Mouse (Mus musculus) C3H10T1/2 (cell line): ENCODE results near the gene Cyp2c66. TPM values are rescaled to one million over a fixed set of nuclear protein-coding genes. Genes with fewer than 3 reads are reported as not detected.

Source experiments
- polyA plus RNA-seq, 2 experiments: library from polyadenylated mRNA; unstranded; fragments of >200 nt; fragmentation: generic; extraction: Trizol; gene quantifications; one replicate each; pipeline ENCODE4 v1.2.1; 2012; ENCODE audit warnings: missing spikeins in 2 of 2

The Cyp2c66 gene
- not detected for polyA plus RNA-seq

GRCm38 (mm10) chr19:39113644-39114043 is at the start of gene Cyp2c66:
Cyp2c66 (plus strand) TSS chr19:39113898.

Other genes starting within 250 kb of the Cyp2c66 start
- gene Hells, start 183.0 kb upstream of the Cyp2c66 start, polyA plus RNA-seq, result 1 to 10 TPM; 1.2 to 3.9 TPM
- under 1 TPM in 1 of 2 experiments, not detected in 1; 0.04 TPM for gene Cyp2c55, start 106.9 kb upstream of the Cyp2c66 start, polyA plus RNA-seq
- gene Cyp2c65, start 52.9 kb upstream of the Cyp2c66 start, polyA plus RNA-seq, result not detected
- gene Cyp2c29, start 155.5 kb downstream of the Cyp2c66 start, polyA plus RNA-seq, result not detected